Mouse (Mus musculus) forebrain, postnatal 0 days (tissue): ENCODE data around the gene Tcf19. TPM values are rescaled to one million over a fixed set of nuclear protein-coding genes. Genes with fewer than 3 reads are reported as not detected.
A peak's percentile ranks its signal among the peaks of the same experiment; 100 is the strongest.

ENCODE experiments used
- ATAC-seq: fragments of 200-750 bp; cut with Nextera tagmentation; 2 replicates; pipeline ENCODE4 v1.8.0; 2017; ENCODE audit warnings: mild to moderate bottlenecking, moderate library complexity
- DNase-seq: peaks from one replicate; pipeline ENCODE4 v3.0.0-alpha.2; 2015
- H3K27ac ChIP-seq: fragments of 300-500 bp; sonication (generic); 2 replicates; pipeline ENCODE4 v1.5.1; 2014; ENCODE audit warnings: low read depth, mild to moderate bottlenecking, antibody characterized with exemption, low read length, moderate library complexity, mixed read lengths
- H3K27me3 ChIP-seq: fragments of 300-500 bp; sonication (generic); 2 replicates; pipeline ENCODE4 v1.6.1; 2014; ENCODE audit warnings: mild to moderate bottlenecking, low read length, mixed read lengths; ENCODE audit not compliant: insufficient read depth
- H3K36me3 ChIP-seq: fragments of 300-500 bp; sonication (generic); 2 replicates; pipeline ENCODE4 v1.6.1; 2014; ENCODE audit warnings: mild to moderate bottlenecking, moderate library complexity; ENCODE audit not compliant: insufficient read depth
- H3K4me1 ChIP-seq: fragments of 300-500 bp; sonication (generic); 2 replicates; pipeline ENCODE4 v1.6.1; 2014; ENCODE audit warnings: antibody characterized with exemption; ENCODE audit not compliant: insufficient read depth
- H3K4me2 ChIP-seq: fragments of 300-500 bp; sonication (generic); 2 replicates; pipeline ENCODE4 v1.6.1; 2014; ENCODE audit warnings: low read depth, mild to moderate bottlenecking, moderate library complexity
- H3K4me3 ChIP-seq: fragments of 300-500 bp; sonication (generic); 2 replicates; pipeline ENCODE4 v1.5.1; 2014; ENCODE audit warnings: low read depth, low read length, mixed read lengths
- H3K9ac ChIP-seq: fragments of 300-500 bp; sonication (generic); 2 replicates; pipeline ENCODE4 v1.6.1; 2014; ENCODE audit warnings: mild to moderate bottlenecking
- H3K9me3 ChIP-seq: fragments of 300-500 bp; sonication (generic); 2 replicates; pipeline ENCODE4 v1.6.1; 2016; ENCODE audit warnings: low read length
- CTCF ChIP-seq: sonication (generic); IDR thresholded peaks from 2 replicates; pipeline ENCODE4 v1.5.1; 2016; ENCODE audit warnings: antibody characterized with exemption, control low read depth, low read depth
- WGBS: fragments of 180-500 bp; shearing (Covaris S2); extraction: QIAGEN DNeasy Blood & Tissue Kit; methylation state at CpG from one replicate; pipeline ENCODE4 v1.1.7; 2014; 5-methylcytosine and 5-hydroxymethylcytosine counted together
- polyA plus RNA-seq: library from polyadenylated mRNA; unstranded; fragments of >200 nt; fragmentation: Nextera tagmentation; extraction: Ambion mirVana; gene quantifications from 2 replicates; pipeline ENCODE4 v1.2.1, GENCODE M21; 2015
- total RNA-seq: library from RNA; depleted of rRNA; stranded (reverse); fragments of >200 nt; gene quantifications from 2 replicates; pipeline ENCODE4 v1.2.3, GENCODE M21; 2014

Gene Tcf19
- total and polyA plus RNA-seq, 2 experiments from 2014 or later = 10.8 to 20.8 TPM

DNA sequence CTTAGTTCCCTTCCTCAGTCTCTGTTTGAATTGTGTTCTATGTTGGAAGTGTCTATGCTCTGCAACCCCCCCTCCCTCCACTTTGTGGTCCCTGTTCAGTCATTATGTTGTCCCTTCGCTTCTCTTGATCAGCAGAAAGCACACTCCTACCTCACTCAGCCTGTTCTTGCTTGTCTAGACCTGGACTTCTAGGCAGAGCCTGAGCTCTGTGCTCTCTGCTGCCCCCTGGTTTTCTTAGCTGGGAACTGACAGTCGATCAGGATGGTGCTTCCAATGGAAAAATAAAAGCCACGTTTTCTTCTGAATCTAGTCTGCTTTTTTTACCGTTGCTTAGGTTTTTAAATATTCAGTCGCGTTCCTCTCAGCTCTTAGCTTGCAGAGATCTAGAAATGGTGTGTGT is 17.7 kb upstream of the Tcf19 start:
- Histone ChIP-seq H3K27ac (no peak overlapping the region), H3K27me3 (no peaks in the 10 kb centered on the region), H3K9me3 (no peaks in the 10 kb centered on the region), H3K4me3 (no peak overlapping the region), H3K36me3 (no peaks in the 10 kb centered on the region), H3K4me1 (no peaks in the 10 kb centered on the region), H3K4me2 (no peak overlapping the region), H3K9ac (no peak overlapping the region)
- peak; percentile 94 for TF ChIP-seq CTCF
- ATAC-seq (peak; percentile 90), DNase-seq (peak; percentile 87)
- 10% methylated on average over 6 of the region's 6 CpGs for WGBS

DNA sequence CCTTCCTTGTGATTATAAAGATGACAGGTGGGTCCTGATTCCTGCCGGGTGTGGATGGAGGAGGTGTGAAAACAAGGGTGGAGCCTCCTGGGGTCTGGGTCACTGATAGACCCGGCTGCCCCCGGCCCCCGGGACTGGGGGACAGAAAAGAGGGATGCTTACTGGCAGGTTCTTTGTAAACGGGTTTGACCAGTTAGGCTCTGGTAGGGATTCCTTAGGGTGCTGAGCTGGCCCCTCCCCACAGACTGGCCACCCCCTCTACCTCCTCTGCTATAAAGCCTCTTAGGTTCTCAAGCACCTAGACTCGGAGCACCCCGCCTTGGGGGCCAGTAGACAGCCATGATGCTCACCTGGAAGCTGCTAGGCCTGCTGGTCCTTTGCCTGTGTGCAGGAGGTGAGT is 16.3 kb upstream of the Tcf19 start, which contains the start of gene Psors1c2:
Psors1c2 (plus strand) TSS at position 301 of the 400 bp plus-strand sequence.
- Histone ChIP-seq H3K9ac (no peak within 1 kb of the TSS), H3K4me2 (no peak within 1 kb of the TSS), H3K27ac (no peak within 1 kb of the TSS), H3K4me1 (no peaks in the 10 kb centered on the region), H3K27me3 (no peaks in the 10 kb centered on the region), H3K36me3 (no peaks in the 10 kb centered on the region), H3K9me3 (no peaks in the 10 kb centered on the region), H3K4me3 (no peak within 1 kb of the TSS)
- no peak for ATAC-seq
- no peak for TF ChIP-seq CTCF
- 61% methylated on average over 7 of the region's 7 CpGs for WGBS
- no peak for DNase-seq

DNA sequence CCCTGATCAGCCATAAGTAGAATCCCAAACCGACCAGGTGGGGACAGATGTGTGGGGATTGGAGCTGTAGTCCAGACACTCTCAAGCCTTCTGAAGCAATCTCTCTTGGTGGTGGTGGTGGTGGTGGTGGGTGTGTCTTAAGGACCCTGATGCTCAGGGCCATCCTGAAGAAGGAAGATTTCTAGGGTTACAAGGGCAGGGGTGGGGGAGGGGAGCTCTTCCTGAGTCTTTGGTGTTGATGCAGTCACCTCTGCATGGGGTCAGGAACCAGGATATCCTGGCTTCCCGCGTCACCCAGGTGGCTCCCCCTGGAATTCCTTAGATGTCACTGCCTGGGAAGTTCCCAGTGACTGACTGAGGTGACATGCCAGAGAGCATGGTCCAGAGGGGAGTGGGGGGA is 15.7 kb upstream of the Tcf19 start:
- Histone ChIP-seq H3K27me3 (no peaks in the 10 kb centered on the region), H3K9ac (no peak overlapping the region), H3K27ac (no peak overlapping the region), H3K4me2 (no peak overlapping the region), H3K4me1 (no peaks in the 10 kb centered on the region), H3K36me3 (no peaks in the 10 kb centered on the region), H3K9me3 (no peaks in the 10 kb centered on the region), H3K4me3 (no peak overlapping the region)
- DNase-seq (no peak), ATAC-seq (no peak)
- TF ChIP-seq CTCF = no peak
- WGBS = 25% methylated on average over 3 of the region's 3 CpGs

DNA sequence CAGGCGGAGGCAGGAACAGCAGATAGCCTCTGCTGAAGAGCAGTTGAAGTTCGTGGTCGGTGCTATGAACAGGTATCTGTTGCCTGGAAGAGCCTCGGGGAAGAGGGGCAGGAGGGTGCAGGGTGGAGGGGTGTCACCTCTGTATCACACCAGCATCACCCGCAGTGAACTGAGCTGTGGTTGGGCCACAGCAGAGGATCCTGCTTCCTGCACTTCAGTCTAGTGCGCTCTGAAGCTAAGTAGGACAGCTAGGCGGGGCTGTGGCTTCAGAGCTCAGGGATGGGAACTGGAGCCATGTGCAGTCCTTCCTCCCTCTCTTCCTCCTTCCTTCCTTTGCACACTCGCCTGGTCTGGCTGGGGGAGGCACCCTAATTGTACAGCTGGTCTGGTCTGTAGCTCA is 10.0 kb upstream of the Tcf19 start:
- no peaks in the 10 kb centered on the region for H3K27me3 ChIP-seq
- no peaks in the 10 kb centered on the region for H3K4me1 ChIP-seq
- no peaks in the 10 kb centered on the region for H3K9me3 ChIP-seq
- WGBS = 87% methylated on average over 8 of the region's 8 CpGs
- H3K36me3 ChIP-seq = no peaks in the 10 kb centered on the region
- no peak for TF ChIP-seq CTCF
- DNase-seq (no peak), ATAC-seq (no peak)
- H3K4me3 ChIP-seq = no peak overlapping the region
- H3K4me2 ChIP-seq = no peak overlapping the region
- no peak overlapping the region for H3K27ac ChIP-seq
- H3K9ac ChIP-seq = no peak overlapping the region

DNA sequence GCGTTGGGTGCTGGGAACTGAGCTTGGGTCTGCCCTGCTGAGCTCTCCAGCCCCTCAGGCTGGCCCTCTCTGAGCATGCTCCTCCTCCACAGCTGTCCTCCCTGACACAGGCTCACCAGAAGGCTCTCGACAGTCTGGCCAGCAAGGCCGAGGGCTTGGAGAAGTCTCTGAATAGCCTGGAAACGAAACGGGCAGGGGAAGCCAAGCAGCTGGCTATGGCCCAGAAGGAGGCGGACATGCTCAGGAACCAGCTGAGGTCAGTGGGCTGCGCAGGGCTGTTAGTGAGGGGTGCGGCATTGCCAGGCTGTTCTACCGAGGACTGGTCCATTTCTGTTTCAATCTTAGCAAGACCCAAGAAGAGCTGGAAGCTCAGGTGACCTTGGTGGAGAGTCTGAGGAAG is 7.7 kb upstream of the Tcf19 start:
- H3K4me3 ChIP-seq = no peak overlapping the region
- no peak overlapping the region for H3K9ac ChIP-seq
- H3K4me2 ChIP-seq = no peak overlapping the region
- WGBS = 83% methylated on average over 9 of the region's 9 CpGs
- H3K9me3 ChIP-seq = no peaks in the 10 kb centered on the region
- no peak for ATAC-seq
- no peak overlapping the region for H3K27ac ChIP-seq
- no peak for TF ChIP-seq CTCF
- no peaks in the 10 kb centered on the region for H3K4me1 ChIP-seq
- no peaks in the 10 kb centered on the region for H3K27me3 ChIP-seq
- no peak for DNase-seq
- no peaks in the 10 kb centered on the region for H3K36me3 ChIP-seq

DNA sequence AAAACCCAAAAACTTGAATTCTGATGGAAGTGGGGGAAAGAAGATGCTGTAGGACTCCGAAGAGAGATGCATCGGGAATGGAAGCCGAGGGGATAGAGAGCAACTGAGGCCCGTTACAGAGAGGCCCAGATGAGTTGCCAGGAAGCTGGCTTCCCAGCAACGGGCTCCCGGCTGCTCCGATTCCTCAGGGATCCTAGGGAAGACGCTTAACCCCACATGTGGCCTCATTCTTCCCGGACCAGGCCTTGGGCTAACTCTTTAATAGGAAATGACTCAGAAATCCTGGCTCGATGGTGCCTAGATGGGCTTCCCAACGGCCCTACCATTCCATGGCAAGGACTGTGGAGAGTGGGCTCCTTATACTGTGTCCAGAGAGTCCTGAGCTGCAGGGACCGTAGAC is 902 bp upstream of the Tcf19 start:
- Histone ChIP-seq H3K4me3 (peak overlapping the region; percentile 53), H3K9ac (peak overlapping the region; percentile 37), H3K36me3 (no peaks in the 10 kb centered on the region), H3K4me1 (no peaks in the 10 kb centered on the region; the same call in 1 of the 2 replicates), H3K4me2 (peak overlapping the region; percentile 88), H3K27me3 (no peaks in the 10 kb centered on the region), H3K27ac (no peak overlapping the region), H3K9me3 (no peaks in the 10 kb centered on the region)
- DNase-seq (no peak), ATAC-seq (no peak)
- TF ChIP-seq CTCF = no peak
- 8% methylated on average over 12 of the region's 12 CpGs for WGBS

DNA sequence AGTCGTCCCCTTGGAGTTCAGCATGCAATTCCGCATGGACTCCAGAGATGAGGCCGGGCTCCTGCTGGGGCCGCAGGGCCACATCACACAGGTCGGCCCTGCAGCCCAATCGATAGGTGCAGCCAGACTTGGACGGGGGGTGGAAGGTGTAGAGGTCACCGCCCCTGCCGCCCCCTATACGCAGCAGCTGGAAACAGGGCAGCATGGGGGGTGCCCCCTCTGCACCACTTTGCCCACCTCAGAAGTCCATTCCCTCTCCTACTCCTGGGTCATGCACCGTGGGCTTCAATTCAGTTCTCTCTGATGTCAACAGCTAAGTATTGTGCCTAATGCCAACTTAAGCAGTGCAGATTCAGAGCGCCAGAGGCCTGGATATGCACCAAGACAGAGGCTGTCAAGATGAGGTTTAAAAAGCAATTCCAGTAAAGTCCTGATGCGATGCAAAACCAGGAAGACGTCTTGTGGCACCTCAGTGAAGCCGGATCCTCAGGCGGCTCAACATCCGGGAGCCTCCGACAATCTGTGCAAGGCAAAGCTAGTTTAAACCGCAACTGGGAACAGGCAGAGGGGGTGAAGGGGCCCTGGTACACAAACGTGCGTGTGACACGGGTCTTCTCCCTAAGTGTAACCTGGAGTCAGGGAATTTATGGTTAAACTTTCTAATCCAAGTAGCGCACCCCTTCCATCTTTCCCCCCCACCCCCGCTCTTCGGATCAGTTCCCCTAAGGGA is 548 bp downstream of the Tcf19 start:
- Histone ChIP-seq H3K4me3 (peak overlapping the region; percentile 53), H3K9me3 (no peaks in the 10 kb centered on the region), H3K9ac (peak overlapping the region; percentile 55), H3K27ac (no peak overlapping the region), H3K27me3 (no peaks in the 10 kb centered on the region), H3K36me3 (no peaks in the 10 kb centered on the region), H3K4me2 (peak overlapping the region; percentile 88), H3K4me1 (no peaks in the 10 kb centered on the region; the same call in 1 of the 2 replicates)
- WGBS = 5% methylated on average over 25 of the region's 25 CpGs
- ATAC-seq = peak; percentile 50
- DNase-seq = peak; percentile 58
- TF ChIP-seq CTCF = no peak
